Mouse (Mus musculus) frontal cortex, postnatal 10 days (tissue): ENCODE measurements around the gene Rpl3.

Experiments used
- DNase-seq, 2 experiments: peaks; one replicate each; pipeline ENCODE4 v3.0.0; 2022; ENCODE audit warnings: low spot score in 2 of 2, mixed read lengths in 1 of 2

The Rpl3 gene

GRCm38 (mm10) chr15:80034913-80035312 is 56.8 kb downstream of the Rpl3 start:
- no peak for DNase-seq

GRCm38 (mm10) chr15:80034366-80034765 is 57.3 kb downstream of the Rpl3 start:
- DNase-seq = no peak

GRCm38 (mm10) chr15:80031133-80031532 is 60.5 kb downstream of the Rpl3 start:
- no peak for DNase-seq

GRCm38 (mm10) chr15:80030399-80030798 is 61.3 kb downstream of the Rpl3 start:
- no peak for DNase-seq

- no peak for DNase-seq
Measured at GRCm38 (mm10) chr15:80028862-80029261, 62.8 kb downstream of the Rpl3 start.
